Mouse (Mus musculus) liver, embryonic 15.5 days (tissue): ENCODE data around the gene Tada1. TPM values are rescaled to one million over a fixed set of nuclear protein-coding genes. Genes with fewer than 3 reads are reported as not detected.

Source experiments
- ATAC-seq: fragments of 200-750 bp; cut with Nextera tagmentation; 2 replicates; pipeline ENCODE4 v1.8.0; 2017; ENCODE audit warnings: moderate number of reproducible peaks, mild to moderate bottlenecking, moderate library complexity; ENCODE audit not compliant: insufficient read depth
- H3K27ac ChIP-seq: fragments of 300-500 bp; sonication (generic); replicated peaks from 2 replicates; pipeline ENCODE4 v1.5.1; 2015; ENCODE audit warnings: mild to moderate bottlenecking, inconsistent platforms
- H3K27me3 ChIP-seq: fragments of 300-500 bp; sonication (generic); 2 replicates; pipeline ENCODE4 v1.6.1; 2015; ENCODE audit warnings: mild to moderate bottlenecking, inconsistent platforms
- H3K36me3 ChIP-seq: fragments of 300-500 bp; sonication (generic); replicated peaks from 2 replicates; pipeline ENCODE4 v1.6.1; 2015; ENCODE audit warnings: moderate library complexity, mild to moderate bottlenecking, inconsistent platforms
- H3K4me1 ChIP-seq: fragments of 300-500 bp; sonication (generic); replicated peaks from 2 replicates; pipeline ENCODE4 v1.6.1; 2015; ENCODE audit warnings: inconsistent platforms
- H3K4me2 ChIP-seq: fragments of 300-500 bp; sonication (generic); 2 replicates; pipeline ENCODE4 v1.6.1; 2015; ENCODE audit warnings: moderate library complexity, mild to moderate bottlenecking, inconsistent platforms
- H3K4me3 ChIP-seq: fragments of 300-500 bp; sonication (generic); replicated peaks from 2 replicates; pipeline ENCODE4 v1.5.1; 2015; ENCODE audit warnings: mild to moderate bottlenecking, inconsistent platforms
- H3K9ac ChIP-seq: fragments of 300-500 bp; sonication (generic); 2 replicates; pipeline ENCODE4 v1.6.1; 2015; ENCODE audit warnings: moderate library complexity, mild to moderate bottlenecking, inconsistent platforms
- H3K9me3 ChIP-seq: fragments of 300-500 bp; sonication (generic); replicated peaks from 2 replicates; pipeline ENCODE4 v1.6.1; 2016; ENCODE audit warnings: inconsistent platforms
- WGBS: fragments of 180-500 bp; shearing (Covaris S2); methylation state at CpG from one replicate; pipeline ENCODE4 v1.1.7; 2015; ENCODE audit warnings: mixed read lengths; ENCODE audit not compliant: insufficient replicate concordance; 5-methylcytosine and 5-hydroxymethylcytosine counted together
- polyA plus RNA-seq: library from polyadenylated mRNA; unstranded; fragments of >200 nt; fragmentation: Nextera tagmentation; extraction: Ambion mirVana; gene quantifications from 2 replicates; pipeline ENCODE4 v1.2.1, GENCODE M21; 2015

The Tada1 gene
- polyA plus RNA-seq, 1 experiment from 2014 or later: 20.5 TPM

DNA sequence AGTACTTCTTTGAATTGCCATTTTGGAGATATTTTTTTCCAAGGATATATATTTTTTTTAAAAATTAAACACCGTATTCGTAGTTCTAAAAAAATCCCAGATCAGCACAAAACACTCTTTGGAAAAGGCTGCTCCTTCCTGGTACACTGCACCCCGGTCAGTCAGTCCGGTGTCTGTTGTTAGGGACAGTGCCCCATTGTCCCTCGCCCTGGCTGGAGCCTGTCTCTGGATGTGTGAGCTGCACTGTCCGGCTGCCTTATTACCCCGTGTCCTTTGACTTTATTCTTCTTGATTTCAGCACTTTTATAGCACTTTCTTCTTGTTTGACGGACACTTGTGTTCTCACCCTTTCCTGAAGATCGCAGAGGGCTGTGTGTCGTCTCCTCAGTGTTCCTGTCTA, 5.7 kb downstream of the Tada1 start:
- H3K4me3 ChIP-seq: no peak overlapping the region
- H3K4me1 ChIP-seq: peaks cover 22% of the 10 kb centered on the region
- H3K9ac ChIP-seq: no peak overlapping the region
- WGBS: 80% methylated on average over 10 of the region's 10 CpGs
- no peak overlapping the region for H3K4me2 ChIP-seq
- no peaks in the 10 kb centered on the region for H3K9me3 ChIP-seq
- no peak for ATAC-seq
- H3K27me3 ChIP-seq: no peaks in the 10 kb centered on the region
- H3K27ac ChIP-seq: no peak overlapping the region
- peaks cover 71% of the 10 kb centered on the region for H3K36me3 ChIP-seq

DNA sequence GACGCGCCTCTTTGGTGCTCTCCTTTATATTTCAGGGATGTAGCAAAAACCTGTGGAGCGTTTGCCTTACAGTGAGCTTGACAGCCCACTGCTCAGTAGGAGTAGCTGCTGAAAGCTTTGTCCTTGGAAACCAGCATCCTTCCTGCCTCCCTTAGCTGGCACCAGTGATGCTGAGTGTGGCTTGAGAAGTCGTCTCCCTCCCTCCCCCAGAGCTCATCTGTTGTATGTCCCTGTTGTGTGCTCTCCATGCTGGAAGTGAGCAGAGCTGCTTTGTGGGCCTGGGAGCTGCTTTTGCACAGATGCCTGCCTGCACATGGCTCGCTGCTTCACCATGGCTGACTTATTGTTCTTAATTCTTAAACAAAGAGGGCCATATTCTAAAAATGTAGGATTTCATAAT, 6.5 kb downstream of the Tada1 start:
- Histone ChIP-seq H3K9me3 (no peaks in the 10 kb centered on the region), H3K9ac (no peak overlapping the region), H3K27ac (no peak overlapping the region), H3K4me2 (no peak overlapping the region), H3K36me3 (peaks cover 79% of the 10 kb centered on the region), H3K27me3 (no peaks in the 10 kb centered on the region), H3K4me3 (no peak overlapping the region), H3K4me1 (peaks cover 16% of the 10 kb centered on the region)
- WGBS: 81% methylated on average over 5 of the region's 5 CpGs
- ATAC-seq: no peak

DNA sequence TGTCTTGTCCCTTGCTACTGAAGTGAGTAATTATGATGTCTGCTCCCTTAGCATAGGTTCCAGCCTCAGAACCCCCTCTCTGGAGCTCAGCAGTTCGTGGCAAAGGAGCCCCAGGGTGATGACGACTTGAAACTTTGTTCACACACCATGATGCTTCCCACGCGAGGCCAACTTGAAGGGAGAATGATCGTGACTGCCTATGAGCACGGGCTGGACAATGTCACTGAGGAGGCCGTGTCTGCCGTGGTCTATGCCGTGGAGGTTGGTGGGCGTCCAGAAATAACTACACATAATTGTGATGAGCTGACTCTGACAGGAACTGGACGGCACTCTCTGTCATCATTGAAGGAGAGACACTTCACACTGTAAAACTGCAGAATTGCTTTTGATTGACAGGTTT, 9.6 kb downstream of the Tada1 start:
- H3K4me3 ChIP-seq: no peak overlapping the region
- H3K4me1 ChIP-seq: no peaks in the 10 kb centered on the region
- no peak overlapping the region for H3K27ac ChIP-seq
- no peak overlapping the region for H3K4me2 ChIP-seq
- 82% methylated on average over 11 of the region's 11 CpGs for WGBS
- H3K36me3 ChIP-seq: peaks cover 93% of the 10 kb centered on the region
- no peaks in the 10 kb centered on the region for H3K27me3 ChIP-seq
- no peak for ATAC-seq
- no peaks in the 10 kb centered on the region for H3K9me3 ChIP-seq
- no peak overlapping the region for H3K9ac ChIP-seq

DNA sequence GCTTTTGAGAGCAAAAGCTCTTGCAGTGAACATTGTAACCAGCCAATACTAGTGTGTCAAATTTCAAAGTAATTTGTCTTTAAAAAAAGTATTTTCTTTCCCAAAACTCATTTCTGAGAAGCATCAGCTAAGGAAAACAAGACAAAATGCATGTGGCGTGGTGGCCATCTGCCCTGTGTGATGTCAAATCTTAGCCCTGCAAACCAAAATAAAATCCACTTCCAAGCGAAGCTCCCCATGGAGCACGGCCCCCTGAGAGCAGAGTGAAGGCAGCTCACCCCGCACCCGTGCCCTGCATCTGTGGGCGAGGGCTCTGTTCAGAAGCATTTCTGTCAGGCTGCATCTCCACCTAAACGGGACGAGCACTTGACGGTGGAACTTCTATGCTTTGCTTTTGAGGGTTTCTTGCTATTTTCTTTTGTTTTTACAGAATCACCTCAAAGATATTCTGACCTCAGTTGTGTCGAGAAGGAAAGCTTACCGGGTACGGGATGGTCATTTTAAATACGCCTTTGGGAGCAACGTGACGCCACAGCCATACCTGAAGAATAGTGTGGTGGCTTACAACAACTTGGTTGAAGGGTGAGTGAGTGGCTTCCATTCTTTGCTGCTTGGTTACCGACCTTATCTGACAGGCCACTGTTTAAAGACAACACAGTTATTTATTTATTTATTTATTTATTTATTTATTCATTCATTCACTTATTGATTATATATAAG, 10.7 kb downstream of the Tada1 start:
- Histone ChIP-seq H3K9me3 (no peaks in the 10 kb centered on the region), H3K9ac (no peak overlapping the region), H3K27me3 (no peaks in the 10 kb centered on the region), H3K4me3 (no peak overlapping the region), H3K27ac (no peak overlapping the region), H3K36me3 (peaks cover 86% of the 10 kb centered on the region), H3K4me1 (no peaks in the 10 kb centered on the region), H3K4me2 (no peak overlapping the region)
- WGBS: 80% methylated on average over 16 of the region's 16 CpGs
- no peak for ATAC-seq

DNA sequence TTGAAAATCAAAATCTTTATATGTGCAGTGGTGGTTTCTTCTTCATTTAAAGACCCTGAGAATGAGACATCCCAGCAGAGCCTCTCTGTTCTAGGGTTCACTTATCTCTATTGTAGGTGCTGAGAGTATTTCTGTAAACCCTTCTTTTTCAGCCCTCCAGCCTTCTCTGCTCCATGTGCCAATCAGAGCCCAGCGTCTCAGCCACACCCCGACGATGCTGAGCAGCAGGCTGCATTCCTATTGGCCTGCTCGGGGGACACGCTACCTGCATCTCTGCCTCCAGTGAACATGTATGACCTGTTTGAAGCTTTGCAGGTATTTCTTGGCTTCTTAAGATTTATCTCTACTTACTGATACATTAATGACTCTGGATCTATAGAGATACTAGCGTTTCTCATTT, 12.8 kb downstream of the Tada1 start:
- WGBS: 90% methylated on average over 6 of the region's 6 CpGs
- no peak overlapping the region for H3K4me2 ChIP-seq
- H3K9ac ChIP-seq: no peak overlapping the region
- ATAC-seq: no peak
- H3K9me3 ChIP-seq: no peaks in the 10 kb centered on the region
- H3K27me3 ChIP-seq: no peaks in the 10 kb centered on the region
- no peak overlapping the region for H3K4me3 ChIP-seq
- no peak overlapping the region for H3K27ac ChIP-seq
- peaks cover 71% of the 10 kb centered on the region for H3K36me3 ChIP-seq
- no peaks in the 10 kb centered on the region for H3K4me1 ChIP-seq

DNA sequence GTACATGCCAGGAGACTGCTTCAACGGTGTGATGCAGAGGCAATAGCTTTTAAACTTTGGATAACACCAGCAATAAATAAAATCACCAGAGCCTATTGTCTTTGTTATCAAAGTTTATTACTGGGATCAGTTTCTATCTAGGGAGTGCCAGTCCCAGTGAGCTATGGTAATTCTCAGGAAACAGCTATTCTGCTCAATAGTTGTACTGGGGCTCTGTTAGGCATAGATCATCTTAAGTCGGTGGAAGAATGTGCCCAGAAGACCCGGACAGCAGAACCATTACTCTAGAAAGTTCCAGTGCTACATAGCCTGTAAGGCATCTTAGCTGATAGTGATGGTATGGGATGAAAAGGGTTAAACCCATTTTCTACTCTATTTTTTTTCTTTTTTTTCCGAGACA, 15.9 kb downstream of the Tada1 start:
- Histone ChIP-seq H3K4me3 (no peak overlapping the region), H3K9ac (no peak overlapping the region), H3K9me3 (no peaks in the 10 kb centered on the region), H3K27me3 (no peaks in the 10 kb centered on the region), H3K4me2 (no peak overlapping the region), H3K36me3 (peaks cover 57% of the 10 kb centered on the region), H3K4me1 (no peaks in the 10 kb centered on the region), H3K27ac (no peak overlapping the region)
- no peak for ATAC-seq
- 61% methylated on average over 4 of the region's 4 CpGs for WGBS

DNA sequence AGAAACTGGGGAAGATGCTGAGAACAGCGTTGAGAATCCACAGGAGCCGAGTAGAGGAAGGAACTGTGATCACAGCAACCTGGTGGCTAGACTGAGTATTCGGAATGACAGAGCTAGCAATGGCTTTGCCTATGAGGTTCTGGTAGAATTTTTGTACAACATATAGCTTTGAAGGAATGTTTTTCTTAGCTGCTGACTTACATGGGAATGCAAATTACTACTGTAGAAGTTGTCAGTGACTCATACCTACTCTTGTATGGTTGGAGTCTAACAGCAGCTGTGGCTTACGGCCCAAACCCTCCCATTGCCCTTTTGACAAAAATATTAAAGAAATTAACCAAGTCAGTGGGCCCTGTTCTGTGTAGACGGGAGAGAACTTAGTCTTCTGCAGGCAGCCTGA, 16.8 kb downstream of the Tada1 start:
- Histone ChIP-seq H3K4me3 (no peak overlapping the region), H3K4me1 (no peaks in the 10 kb centered on the region), H3K27ac (no peak overlapping the region), H3K36me3 (peaks cover 48% of the 10 kb centered on the region), H3K9me3 (no peaks in the 10 kb centered on the region), H3K9ac (no peak overlapping the region), H3K27me3 (no peaks in the 10 kb centered on the region), H3K4me2 (no peak overlapping the region)
- WGBS: 77% methylated on average over 5 of the region's 5 CpGs
- ATAC-seq: no peak

DNA sequence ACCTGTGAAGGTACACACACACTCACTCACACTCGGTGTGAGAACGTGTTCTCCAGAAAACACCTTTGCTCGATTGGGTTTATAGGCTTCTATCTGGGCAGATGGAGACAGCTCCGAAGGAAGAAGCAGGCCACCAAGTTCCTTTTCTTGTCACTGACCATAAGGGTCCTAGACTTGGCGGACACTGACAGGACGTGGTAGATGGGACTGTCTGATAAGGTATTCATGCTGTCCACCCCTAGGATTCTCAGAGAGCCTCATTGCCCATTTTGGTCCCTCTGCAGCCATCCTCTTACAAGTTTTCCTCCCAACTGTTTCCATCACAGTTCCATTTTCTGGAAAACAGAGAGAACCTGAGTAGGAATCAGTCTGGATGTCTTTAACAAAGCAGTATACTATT, 17.5 kb downstream of the Tada1 start:
- no peak overlapping the region for H3K4me3 ChIP-seq
- no peak overlapping the region for H3K4me2 ChIP-seq
- WGBS: 64% methylated on average over 6 of the region's 6 CpGs
- H3K36me3 ChIP-seq: peaks cover 41% of the 10 kb centered on the region
- H3K9me3 ChIP-seq: no peaks in the 10 kb centered on the region
- no peaks in the 10 kb centered on the region for H3K27me3 ChIP-seq
- H3K4me1 ChIP-seq: no peaks in the 10 kb centered on the region
- no peak overlapping the region for H3K27ac ChIP-seq
- no peak for ATAC-seq
- no peak overlapping the region for H3K9ac ChIP-seq

DNA sequence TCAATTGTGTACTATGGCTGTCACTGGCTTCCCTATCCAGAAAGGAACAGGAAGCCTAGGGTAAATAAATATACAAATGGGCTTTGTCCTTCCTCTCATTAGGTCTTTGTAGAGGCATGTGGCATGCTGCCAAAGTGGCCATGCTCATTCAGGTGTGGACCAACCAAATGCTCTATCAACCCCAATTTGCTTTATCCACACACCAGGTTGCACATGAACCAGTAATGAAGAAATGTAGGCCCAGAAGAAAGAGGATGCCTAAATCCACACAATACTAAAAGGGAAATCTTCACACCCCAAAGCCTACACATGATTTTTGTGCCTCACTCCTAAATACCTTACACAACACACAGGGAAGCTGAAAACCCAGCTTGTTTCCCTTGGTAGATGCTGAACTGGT, 22.6 kb downstream of the Tada1 start:
- H3K27me3 ChIP-seq: no peaks in the 10 kb centered on the region
- H3K4me2 ChIP-seq: no peak overlapping the region
- no peak overlapping the region for H3K4me3 ChIP-seq
- no peak overlapping the region for H3K27ac ChIP-seq
- no peak overlapping the region for H3K9ac ChIP-seq
- ATAC-seq: no peak
- H3K9me3 ChIP-seq: no peaks in the 10 kb centered on the region
- peaks cover 17% of the 10 kb centered on the region; the same call in 1 of the 2 replicates for H3K36me3 ChIP-seq
- no peaks in the 10 kb centered on the region for H3K4me1 ChIP-seq

DNA sequence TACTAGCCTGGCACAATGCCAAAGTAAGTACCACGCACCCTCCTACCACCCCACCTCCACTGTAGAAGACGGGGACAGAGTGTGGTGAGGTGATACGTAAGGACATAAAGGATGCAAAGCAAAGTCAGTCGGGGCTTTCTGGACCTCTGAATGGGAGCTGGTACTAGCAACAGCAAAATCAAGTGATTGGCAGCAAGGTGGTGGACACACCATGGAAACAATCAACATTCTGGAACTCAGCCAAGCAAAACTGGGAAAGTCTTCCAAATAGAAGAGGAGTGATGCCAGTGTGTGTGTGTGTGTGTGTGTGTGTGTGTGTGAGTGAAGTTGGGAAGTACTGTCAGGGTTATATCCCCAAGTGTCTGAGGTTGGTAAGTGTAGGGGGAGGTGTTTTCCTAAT, 23.1 kb downstream of the Tada1 start:
- H3K27ac ChIP-seq: no peak overlapping the region
- WGBS: 74% methylated on average over 4 of the region's 4 CpGs
- ATAC-seq: no peak

DNA sequence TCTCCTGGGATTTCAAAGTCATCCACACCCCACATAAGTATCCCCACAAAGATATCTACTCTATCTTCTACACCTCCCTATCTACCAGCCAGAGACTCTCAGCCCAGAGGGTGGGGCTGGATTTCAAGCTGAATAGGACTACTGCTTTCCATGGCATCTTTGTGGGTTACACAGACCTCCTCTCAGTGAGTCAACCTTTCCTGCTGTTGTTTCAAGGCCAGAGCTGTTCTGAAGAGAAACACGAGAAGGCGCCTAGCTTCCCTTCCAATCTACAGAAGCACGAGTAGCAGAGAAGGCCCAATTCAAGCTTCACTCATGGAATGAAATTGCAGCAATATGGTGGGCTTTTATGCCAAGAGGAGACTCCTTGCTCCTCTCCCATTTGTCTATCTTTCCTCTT, 24.9 kb downstream of the Tada1 start:
- Histone ChIP-seq H3K36me3 (0 out of 2 replicates have a peak, but pooled peaks cover 3% of the 10 kb centered on the region), H3K27me3 (no peaks in the 10 kb centered on the region), H3K4me2 (no peak overlapping the region), H3K9me3 (no peaks in the 10 kb centered on the region), H3K4me3 (no peak overlapping the region), H3K27ac (no peak overlapping the region), H3K4me1 (peaks cover under 1% of the 10 kb centered on the region), H3K9ac (no peak overlapping the region)
- WGBS: 73% methylated on average over 3 of the region's 3 CpGs
- ATAC-seq: no peak

More for the DNA sequence above, 23.1 kb downstream of the Tada1 start:
- H3K4me1 ChIP-seq: no peaks in the 10 kb centered on the region
- no peak overlapping the region for H3K4me3 ChIP-seq
- H3K27me3 ChIP-seq: no peaks in the 10 kb centered on the region
- peaks cover 17% of the 10 kb centered on the region; the same call in 1 of the 2 replicates for H3K36me3 ChIP-seq
- no peak overlapping the region for H3K4me2 ChIP-seq
- no peak overlapping the region for H3K9ac ChIP-seq
- no peaks in the 10 kb centered on the region for H3K9me3 ChIP-seq

DNA sequence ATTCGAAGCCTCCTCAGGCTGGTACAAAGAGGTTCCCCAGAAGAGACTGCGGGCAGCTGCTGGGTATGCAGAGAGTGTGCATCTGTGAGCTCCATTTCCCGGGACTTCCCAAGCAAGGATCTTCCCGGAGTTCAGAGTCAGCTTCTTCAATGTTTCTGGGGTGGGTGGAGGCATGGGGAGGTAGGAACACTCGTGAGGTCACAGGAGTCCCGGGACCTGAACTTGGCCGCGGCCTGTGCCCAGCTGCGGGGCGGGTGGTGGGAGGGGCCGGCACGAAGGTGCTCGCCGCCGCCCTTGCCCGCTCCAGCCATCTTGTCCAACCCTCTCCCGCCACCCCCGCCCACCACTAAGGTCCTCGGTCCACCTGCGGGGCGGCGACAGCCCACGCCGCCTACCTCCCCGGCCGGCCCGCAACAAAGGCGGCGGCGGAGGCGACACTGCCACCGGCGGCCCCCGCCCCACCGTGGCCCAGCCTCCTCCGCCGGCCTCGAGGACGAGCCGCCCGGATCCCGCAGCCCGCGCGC, 30.3 kb downstream of the Tada1 start:
- H3K36me3 ChIP-seq: no peaks in the 10 kb centered on the region
- 1% methylated on average over 41 of the region's 45 CpGs for WGBS
- no peaks in the 10 kb centered on the region for H3K27me3 ChIP-seq
- peak; percentile 71 for ATAC-seq
- no peaks in the 10 kb centered on the region for H3K9me3 ChIP-seq
- no peak overlapping the region for H3K27ac ChIP-seq
- peak overlapping the region; percentile 46; the same call in 1 of the 2 replicates for H3K9ac ChIP-seq
- H3K4me1 ChIP-seq: peaks cover 13% of the 10 kb centered on the region
- peak overlapping the region; percentile 97 for H3K4me2 ChIP-seq
- peak overlapping the region; percentile 64 for H3K4me3 ChIP-seq
